Mouse (Mus musculus): ENCODE results near the gene Sept11. TPM values are rescaled to one million over a fixed set of nuclear protein-coding genes. Genes with fewer than 3 reads are reported as not detected.

Sept11 gene
- polyA plus RNA-seq, 1 experiment = 137 TPM

GRCm38 (mm10) chr5:93152451-93152850 is 59.2 kb downstream of the Sept11 start:
- Histone ChIP-seq H3K4me3 (ENCODE audit: insufficient read depth, low read length) (no peak overlapping the region), H3K27ac (ENCODE audit: insufficient read depth, low read length) (no peak overlapping the region), H3K4me1 (ENCODE audit: control insufficient read depth, insufficient read depth, low read length) (peaks cover 18% of the 10 kb centered on the region)
- TF ChIP-seq POLR2A (IDR thresholded peaks at IDR 0.05; ENCODE audit: extremely low read depth, insufficient read depth, low read length) (no peak), CTCF (IDR thresholded peaks at IDR 0.05; ENCODE audit: extremely low read depth, insufficient read depth, low read length) (no peak)

GRCm38 (mm10) chr5:93154401-93154800 is 61.2 kb downstream of the Sept11 start:
- no peak overlapping the region for H3K27ac ChIP-seq (ENCODE audit: insufficient read depth, low read length)
- TF ChIP-seq POLR2A (IDR thresholded peaks at IDR 0.05; ENCODE audit: extremely low read depth, insufficient read depth, low read length) (no peak), CTCF (IDR thresholded peaks at IDR 0.05; ENCODE audit: extremely low read depth, insufficient read depth, low read length) (no peak)
- H3K4me3 ChIP-seq (ENCODE audit: insufficient read depth, low read length) = no peak overlapping the region
- H3K4me1 ChIP-seq (ENCODE audit: control insufficient read depth, insufficient read depth, low read length) = peaks cover 16% of the 10 kb centered on the region

GRCm38 (mm10) chr5:93163541-93163940 is 70.3 kb downstream of the Sept11 start:
- H3K27ac ChIP-seq (ENCODE audit: insufficient read depth, low read length) = no peak overlapping the region
- H3K4me3 ChIP-seq (ENCODE audit: insufficient read depth, low read length) = no peak overlapping the region
- peak; percentile 59 for TF ChIP-seq CTCF (IDR thresholded peaks at IDR 0.05; ENCODE audit: extremely low read depth, insufficient read depth, low read length)
- no peak for TF ChIP-seq POLR2A (IDR thresholded peaks at IDR 0.05; ENCODE audit: extremely low read depth, insufficient read depth, low read length)
- no peaks in the 10 kb centered on the region for H3K4me1 ChIP-seq (ENCODE audit: control insufficient read depth, insufficient read depth, low read length)

- Histone ChIP-seq H3K27ac (ENCODE audit: insufficient read depth, low read length) (no peak overlapping the region), H3K4me1 (ENCODE audit: control insufficient read depth, insufficient read depth, low read length) (no peaks in the 10 kb centered on the region), H3K4me3 (ENCODE audit: insufficient read depth, low read length) (no peak overlapping the region)
- TF ChIP-seq POLR2A (IDR thresholded peaks at IDR 0.05; ENCODE audit: extremely low read depth, insufficient read depth, low read length) (no peak), CTCF (IDR thresholded peaks at IDR 0.05; ENCODE audit: extremely low read depth, insufficient read depth, low read length) (no peak)
Measured at GRCm38 (mm10) chr5:93167919-93168516, 74.8 kb downstream of the Sept11 start.

- H3K4me3 ChIP-seq (ENCODE audit: insufficient read depth, low read length) = no peak overlapping the region
- no peaks in the 10 kb centered on the region for H3K4me1 ChIP-seq (ENCODE audit: control insufficient read depth, insufficient read depth, low read length)
- no peak overlapping the region for H3K27ac ChIP-seq (ENCODE audit: insufficient read depth, low read length)
- TF ChIP-seq POLR2A (IDR thresholded peaks at IDR 0.05; ENCODE audit: extremely low read depth, insufficient read depth, low read length) (no peak), CTCF (IDR thresholded peaks at IDR 0.05; ENCODE audit: extremely low read depth, insufficient read depth, low read length) (no peak)
Measured at GRCm38 (mm10) chr5:93168654-93169053, 75.4 kb downstream of the Sept11 start.

GRCm38 (mm10) chr5:93171420-93171819 is 78.2 kb downstream of the Sept11 start:
- H3K4me3 ChIP-seq (ENCODE audit: insufficient read depth, low read length) = no peak overlapping the region
- TF ChIP-seq POLR2A (IDR thresholded peaks at IDR 0.05; ENCODE audit: extremely low read depth, insufficient read depth, low read length) = no peak
- no peak for TF ChIP-seq CTCF (IDR thresholded peaks at IDR 0.05; ENCODE audit: extremely low read depth, insufficient read depth, low read length)
- no peaks in the 10 kb centered on the region for H3K4me1 ChIP-seq (ENCODE audit: control insufficient read depth, insufficient read depth, low read length)
- H3K27ac ChIP-seq (ENCODE audit: insufficient read depth, low read length) = no peak overlapping the region

GRCm38 (mm10) chr5:93172536-93172935 is 79.3 kb downstream of the Sept11 start:
- TF ChIP-seq CTCF (IDR thresholded peaks at IDR 0.05; ENCODE audit: extremely low read depth, insufficient read depth, low read length) = no peak
- no peak for TF ChIP-seq POLR2A (IDR thresholded peaks at IDR 0.05; ENCODE audit: extremely low read depth, insufficient read depth, low read length)
- no peak overlapping the region for H3K27ac ChIP-seq (ENCODE audit: insufficient read depth, low read length)
- no peak overlapping the region for H3K4me3 ChIP-seq (ENCODE audit: insufficient read depth, low read length)
- no peaks in the 10 kb centered on the region for H3K4me1 ChIP-seq (ENCODE audit: control insufficient read depth, insufficient read depth, low read length)

GRCm38 (mm10) chr5:93174675-93175074 is 81.4 kb downstream of the Sept11 start:
- Histone ChIP-seq H3K4me1 (ENCODE audit: control insufficient read depth, insufficient read depth, low read length) (no peaks in the 10 kb centered on the region), H3K27ac (ENCODE audit: insufficient read depth, low read length) (no peak overlapping the region), H3K4me3 (ENCODE audit: insufficient read depth, low read length) (no peak overlapping the region)
- TF ChIP-seq POLR2A (IDR thresholded peaks at IDR 0.05; ENCODE audit: extremely low read depth, insufficient read depth, low read length) = no peak
- TF ChIP-seq CTCF (IDR thresholded peaks at IDR 0.05; ENCODE audit: extremely low read depth, insufficient read depth, low read length) = no peak

GRCm38 (mm10) chr5:93178616-93179015 is 85.4 kb downstream of the Sept11 start:
- no peaks in the 10 kb centered on the region for H3K4me1 ChIP-seq (ENCODE audit: control insufficient read depth, insufficient read depth, low read length)
- H3K4me3 ChIP-seq (ENCODE audit: insufficient read depth, low read length) = no peak overlapping the region
- TF ChIP-seq POLR2A (IDR thresholded peaks at IDR 0.05; ENCODE audit: extremely low read depth, insufficient read depth, low read length) (no peak), CTCF (IDR thresholded peaks at IDR 0.05; ENCODE audit: extremely low read depth, insufficient read depth, low read length) (no peak)
- H3K27ac ChIP-seq (ENCODE audit: insufficient read depth, low read length) = no peak overlapping the region

GRCm38 (mm10) chr5:93180252-93180651 is 87.0 kb downstream of the Sept11 start:
- Histone ChIP-seq H3K4me3 (ENCODE audit: insufficient read depth, low read length) (no peak overlapping the region), H3K4me1 (ENCODE audit: control insufficient read depth, insufficient read depth, low read length) (no peaks in the 10 kb centered on the region), H3K27ac (ENCODE audit: insufficient read depth, low read length) (no peak overlapping the region; the same call in 1 of the 2 replicates)
- TF ChIP-seq POLR2A (IDR thresholded peaks at IDR 0.05; ENCODE audit: extremely low read depth, insufficient read depth, low read length) (no peak), CTCF (IDR thresholded peaks at IDR 0.05; ENCODE audit: extremely low read depth, insufficient read depth, low read length) (peak; percentile 22; the same call in 1 of the 2 replicates)
